Mouse (Mus musculus) CD8-positive naive resting alpha-beta T cell, adult 2 months (primary cell): Measurements from ENCODE around the gene Wdr27.

ENCODE experiments used
- DNase-seq, 2 experiments: peaks; one replicate each; pipeline ENCODE4 v3.0.0; 2022; ENCODE audit warnings: low read depth in 2 of 2, low spot score in 2 of 2

Wdr27 gene

DNA sequence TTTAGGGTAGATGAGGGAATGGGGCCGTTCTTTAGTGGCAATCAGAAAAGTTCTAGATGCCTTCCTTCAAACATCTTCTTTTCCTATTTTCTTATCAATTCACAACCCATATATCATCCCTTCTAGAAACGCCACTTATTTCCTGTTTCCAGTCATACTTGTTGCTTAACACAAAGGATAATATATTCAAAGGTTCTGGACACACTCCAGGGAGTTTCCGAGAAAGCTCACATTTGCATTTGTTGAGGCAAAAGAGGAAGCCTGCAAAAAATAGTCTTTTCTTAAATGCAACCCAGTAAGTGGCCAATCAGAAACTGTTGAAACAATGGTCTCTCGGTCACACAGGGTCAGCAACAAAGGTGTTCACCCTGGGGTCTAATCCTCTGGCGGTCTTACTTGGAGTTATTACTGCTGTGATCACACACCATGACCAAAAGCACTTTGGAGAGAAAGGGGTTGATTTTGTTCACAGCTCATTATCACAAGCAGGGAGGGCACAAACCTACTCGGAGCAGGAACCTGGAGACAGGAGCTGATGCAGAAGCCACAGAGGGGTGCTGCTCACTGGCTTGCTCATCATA is 116.2 kb downstream of the Wdr27 start:
- no peak for DNase-seq

DNA sequence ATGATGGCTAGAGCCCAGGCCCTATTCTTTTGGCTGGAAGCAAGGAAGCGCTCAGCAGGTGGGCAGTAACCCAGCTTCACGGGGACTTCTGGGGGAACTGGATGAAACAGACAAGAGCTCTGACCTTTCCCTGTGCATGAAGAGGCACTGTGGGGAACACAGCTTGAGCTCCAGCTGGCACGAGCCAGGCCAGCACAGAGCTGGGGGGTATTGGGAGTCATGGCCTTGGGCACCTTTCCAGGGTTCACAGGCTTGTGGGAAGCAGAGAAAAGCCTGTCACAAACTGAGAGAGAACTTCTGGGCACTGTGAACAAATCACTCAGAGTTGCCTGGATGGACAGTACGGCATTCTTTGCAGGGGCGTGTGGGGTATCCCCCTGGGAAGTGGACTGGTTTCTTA is 118.0 kb downstream of the Wdr27 start:
- DNase-seq: no peak

DNA sequence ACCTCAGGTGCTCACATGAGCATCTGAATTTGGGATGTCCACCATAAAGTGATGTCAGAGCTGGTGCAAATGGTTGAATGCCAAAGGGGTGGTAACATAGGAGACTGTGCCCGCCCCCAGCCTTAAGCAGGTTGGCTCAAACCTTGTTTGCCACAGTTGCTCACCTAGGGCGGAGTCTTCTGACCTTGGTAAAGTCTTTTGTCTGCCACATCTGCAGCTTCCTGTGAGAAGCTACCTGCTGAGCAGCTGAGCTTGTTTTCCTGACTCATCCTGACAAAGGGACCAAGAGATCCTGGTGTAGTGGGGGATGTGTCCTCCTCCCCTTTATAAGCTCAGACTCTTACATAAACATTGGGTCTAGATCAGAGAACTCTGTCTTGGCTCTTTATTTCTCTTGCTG is 125.0 kb downstream of the Wdr27 start:
- no peak for DNase-seq

DNA sequence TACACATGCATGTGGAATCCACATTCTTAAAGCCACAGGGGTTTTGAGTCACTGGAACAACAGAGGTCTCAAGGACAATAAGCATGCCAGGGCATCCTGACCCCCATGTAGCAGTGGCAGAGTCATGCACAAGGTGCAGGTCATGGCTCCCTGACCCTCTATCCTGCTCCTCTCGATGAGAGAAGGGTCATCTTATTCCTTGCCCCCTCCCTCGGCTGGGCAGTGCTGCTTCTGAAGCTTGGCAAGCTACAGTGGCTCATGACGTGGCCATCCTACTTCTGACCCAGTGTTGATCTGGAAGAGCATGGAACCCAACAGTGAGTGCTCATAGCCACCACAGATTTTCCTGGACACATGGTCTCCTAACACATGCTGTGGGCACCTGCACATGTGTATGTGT is 126.9 kb downstream of the Wdr27 start:
- DNase-seq: no peak

DNA sequence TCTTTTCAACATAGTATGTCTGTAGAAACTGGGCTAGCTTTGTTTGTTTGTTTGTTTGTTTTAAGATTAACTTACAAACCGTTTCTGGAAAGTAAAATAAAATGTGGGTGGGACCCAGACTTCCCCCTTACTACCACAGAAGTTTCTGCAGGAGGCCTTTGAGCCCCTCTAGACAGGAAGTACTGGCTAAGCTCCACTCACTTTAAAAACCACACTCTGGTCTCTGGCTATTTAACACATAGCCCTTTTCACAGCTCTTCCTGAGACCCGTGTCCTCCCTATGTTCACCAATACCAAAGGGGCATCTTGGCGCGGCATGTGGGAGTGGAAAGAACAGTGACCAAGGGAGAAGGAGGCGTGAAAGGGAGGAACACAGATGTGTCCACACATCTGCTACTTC is 127.7 kb downstream of the Wdr27 start:
- DNase-seq: no peak

DNA sequence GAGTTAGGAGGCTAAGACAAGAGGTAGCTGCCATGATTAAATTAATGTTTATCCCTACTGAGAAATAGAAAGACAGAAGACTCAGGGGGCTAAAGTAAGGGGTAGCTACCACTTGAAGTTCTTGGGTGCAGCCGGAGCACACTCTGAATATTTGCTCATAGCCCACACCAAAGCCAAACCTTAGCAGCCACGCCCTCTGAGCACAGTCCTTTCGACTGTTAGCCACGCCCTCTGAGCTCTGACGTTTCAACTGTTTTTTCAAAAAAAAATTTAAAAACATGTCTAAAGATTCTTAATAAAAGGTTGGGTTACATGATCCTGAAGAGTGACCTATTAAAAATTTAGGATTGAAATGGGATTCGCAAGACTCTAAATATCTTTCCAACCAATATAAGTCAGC is 130.3 kb downstream of the Wdr27 start:
- no peak for DNase-seq

DNA sequence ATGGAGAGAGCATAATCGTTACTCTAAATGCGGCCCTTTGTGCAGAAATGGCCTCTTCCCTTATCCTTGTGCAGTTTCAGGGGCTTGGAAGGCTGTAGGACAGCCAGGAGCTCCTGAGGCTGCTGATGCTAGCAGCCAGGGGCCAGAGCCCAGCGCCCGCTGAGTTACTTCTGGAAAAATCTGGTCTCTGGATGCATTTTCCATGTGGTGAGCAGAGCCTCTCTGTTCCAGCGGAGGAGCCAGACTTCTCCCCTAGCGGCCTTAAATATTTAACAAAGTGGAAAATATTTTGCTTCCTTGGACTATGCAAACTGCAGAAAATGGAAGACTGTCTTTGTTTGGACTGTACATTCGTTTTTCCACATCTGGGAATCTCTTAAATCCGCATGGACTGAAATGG is 130.9 kb downstream of the Wdr27 start:
- no peak for DNase-seq

DNA sequence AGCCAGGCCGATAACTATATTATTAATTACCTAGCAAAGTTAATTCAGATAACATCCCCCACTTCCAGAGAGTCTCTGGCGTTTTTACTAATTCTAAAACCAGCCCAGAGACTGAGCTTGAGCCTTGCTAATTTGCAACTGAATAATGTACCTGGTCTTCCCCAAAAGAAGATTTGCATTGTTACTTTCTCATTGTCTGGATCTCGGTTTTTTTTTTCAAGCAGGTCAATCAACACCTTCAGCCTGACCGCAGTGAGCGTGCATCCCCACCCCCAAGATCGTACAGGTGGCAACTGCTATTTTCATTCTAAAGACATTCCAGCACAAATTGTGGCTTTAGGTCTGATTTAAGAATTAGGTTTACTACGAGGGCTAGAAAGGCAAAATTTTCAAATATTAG is 136.2 kb downstream of the Wdr27 start:
- DNase-seq: no peak

DNA sequence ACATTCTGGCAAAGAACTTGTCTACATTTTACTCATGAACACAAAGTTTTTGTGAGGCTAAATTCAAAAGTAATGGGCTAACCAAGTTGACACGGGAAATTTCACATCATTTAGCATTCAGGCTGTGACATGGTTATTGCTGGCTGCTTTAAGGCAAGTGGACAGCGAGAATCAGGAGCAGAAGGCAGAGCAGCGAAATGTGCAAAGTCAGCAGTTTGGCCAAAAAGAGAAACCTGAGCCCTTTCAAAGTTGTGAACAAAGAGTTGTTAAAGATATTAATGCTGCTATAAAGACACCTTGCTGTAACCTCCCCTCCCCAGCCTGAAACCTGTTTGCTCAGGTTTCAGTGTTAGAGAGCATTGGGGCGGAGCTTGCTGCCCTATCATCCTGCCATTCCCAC is 143.7 kb downstream of the Wdr27 start:
- DNase-seq: no peak

DNA sequence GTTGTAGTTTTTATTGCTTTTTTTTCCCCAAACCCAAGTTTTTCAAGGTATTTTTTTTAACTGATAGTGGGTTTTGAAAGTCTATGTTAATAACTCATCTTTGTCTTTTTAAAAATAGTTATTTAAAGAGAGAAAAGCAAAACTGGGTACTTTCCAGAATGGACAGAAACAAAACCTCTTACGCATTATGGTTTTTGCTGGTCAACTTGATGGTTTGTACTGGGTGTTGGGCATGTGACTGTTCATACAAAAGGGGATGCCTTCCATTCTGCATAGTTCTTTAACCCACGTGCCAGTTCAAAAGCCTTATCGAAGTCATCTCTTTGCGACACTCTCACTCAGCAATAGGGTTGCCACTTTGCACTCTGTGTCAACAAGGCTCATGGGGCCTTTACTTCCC is 147.9 kb downstream of the Wdr27 start:
- DNase-seq: no peak

DNA sequence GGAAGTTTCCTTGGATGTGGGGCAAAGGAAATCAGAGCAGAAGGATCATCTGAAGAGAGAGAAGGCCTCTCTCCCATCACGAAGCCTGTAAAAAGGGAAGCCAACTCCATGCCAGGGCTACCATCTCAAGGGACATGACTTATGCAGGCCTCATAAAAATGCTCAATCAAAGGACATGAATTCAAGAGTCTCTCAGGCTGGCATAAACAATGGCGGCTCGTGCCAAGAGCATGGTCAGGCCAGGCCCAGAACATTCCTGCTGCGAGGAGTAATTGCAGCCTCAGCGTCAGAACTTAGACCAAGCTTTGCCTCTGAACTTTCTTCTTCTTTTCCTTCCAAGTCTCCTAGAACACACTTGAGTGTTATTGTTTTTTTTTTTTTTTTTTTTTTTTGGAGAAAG is 163.6 kb downstream of the Wdr27 start:
- DNase-seq: no peak

DNA sequence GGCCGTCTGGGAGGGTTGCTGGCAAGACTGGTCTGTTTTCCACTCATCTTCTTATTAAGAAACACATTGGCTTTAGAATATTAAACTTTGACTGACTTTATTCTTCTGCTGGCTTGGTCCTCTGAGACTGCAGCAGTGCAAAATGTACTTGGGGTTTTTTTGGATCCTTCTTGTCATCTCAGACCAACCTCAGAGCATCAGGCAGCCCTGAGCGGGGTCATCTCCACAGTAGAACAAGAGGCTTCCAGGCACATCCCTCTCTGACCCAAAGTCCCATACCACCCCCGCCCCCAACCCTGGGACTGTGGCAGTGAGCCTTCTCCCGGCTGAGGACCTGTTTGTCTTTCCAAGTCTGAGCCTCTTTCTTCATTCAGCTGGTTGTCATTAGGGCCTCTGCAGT is 171.6 kb downstream of the Wdr27 start:
- DNase-seq: no peak

DNA sequence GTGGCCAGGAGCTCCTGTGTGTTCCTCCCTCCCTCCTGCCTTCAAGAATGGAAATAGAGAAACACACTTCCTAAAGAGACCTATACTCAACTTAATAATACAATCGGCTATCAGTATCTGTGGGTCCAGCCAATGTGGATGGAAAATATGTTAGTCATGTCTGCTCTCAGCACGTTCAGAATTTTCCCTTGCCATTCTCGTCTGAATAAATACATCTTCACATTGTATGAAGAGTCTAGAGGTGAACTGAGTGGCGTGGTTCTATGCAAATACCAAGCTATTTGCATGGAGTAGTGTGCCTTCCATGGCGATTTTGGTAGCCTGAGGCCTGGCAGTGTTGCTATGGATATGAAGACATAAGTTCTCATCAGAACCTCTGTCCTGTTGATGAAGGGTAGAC is 172.6 kb downstream of the Wdr27 start:
- no peak for DNase-seq
